Mouse (Mus musculus): Measurements from ENCODE around the gene Dab2ip.

DNA sequence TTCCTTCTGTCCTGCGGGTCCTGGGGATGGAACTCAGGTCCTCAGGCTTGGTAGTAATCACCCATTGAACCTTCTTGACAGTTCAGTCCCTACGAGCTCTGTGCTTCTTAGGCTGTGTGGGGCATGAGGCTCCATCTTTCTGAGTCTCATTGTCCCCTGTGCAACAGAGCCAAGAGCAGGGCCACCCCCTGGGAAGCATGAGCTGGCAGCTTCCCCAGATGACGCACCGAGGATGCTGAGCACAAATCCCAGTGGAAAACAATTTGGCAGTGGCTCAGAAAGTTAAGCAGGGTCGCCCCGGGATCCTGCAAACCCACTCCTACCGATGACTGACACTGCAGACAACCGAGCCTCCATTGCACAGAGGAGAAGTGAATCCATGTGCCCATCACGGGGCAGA lies 24.4 kb upstream of the Dab2ip start:
- TF ChIP-seq CTCF (IDR thresholded peaks at IDR 0.05 in 2 of 3, conservative IDR thresholded peaks at IDR 0.05 in 1 of 3; ENCODE audit: control insufficient read depth in 1 of 3, insufficient read depth in 1 of 3, low read depth in 2 of 3, low read length in 3 of 3, poor library complexity in 1 of 3, severe bottlenecking in 1 of 3) (no peak), ZC3H11A (IDR thresholded peaks at IDR 0.05; ENCODE audit: low read depth, low read length) (no peak), KAT2A (conservative IDR thresholded peaks at IDR 0.05; ENCODE audit: low read depth, low read length) (no peak)
